Mouse (Mus musculus): Measurements from ENCODE around the gene Crybg1. TPM values are rescaled to one million over a fixed set of nuclear protein-coding genes. Genes with fewer than 3 reads are reported as not detected.
A peak's percentile ranks its signal among the peaks of the same experiment; 100 is the strongest.
"Not testable (repeated sequence)": the region's sequence is repeated elsewhere in the genome, so short reads cannot be mapped to it uniquely, and the experiment has no call there.

Crybg1 gene
- polyA plus RNA-seq, 1 experiment from 2014 or later, result 5.7 TPM

DNA sequence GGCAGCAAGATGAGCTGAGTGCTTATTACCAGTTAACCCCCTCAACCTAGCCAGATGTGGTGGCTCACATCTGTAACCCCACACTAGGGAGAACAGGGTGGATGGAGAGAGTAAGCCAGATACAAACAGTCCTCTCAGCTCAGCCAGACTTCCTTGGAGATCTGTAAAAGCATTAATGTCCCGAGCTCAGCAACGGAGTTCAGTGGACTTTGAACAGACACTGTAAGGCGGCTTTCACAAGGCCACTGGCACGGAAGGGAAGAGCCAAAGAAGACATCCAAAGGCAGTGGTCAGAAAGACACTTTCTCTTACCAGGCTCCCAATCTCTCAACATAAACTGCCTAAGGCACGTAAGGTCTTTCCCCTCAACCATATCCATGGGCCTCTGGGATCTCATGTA is 165.4 kb downstream of the Crybg1 start:
- Histone ChIP-seq H3K27me3 (no peaks in the 10 kb centered on the region), H3K27ac (no peak overlapping the region), H3K36me3 (no peaks in the 10 kb centered on the region), H3K9me3 (no peaks in the 10 kb centered on the region), H3K4me3 (no peak overlapping the region), H3K9ac (no peak overlapping the region), H3K4me1 (no peaks in the 10 kb centered on the region), H3K4me2 (no peak overlapping the region)
- WGBS, result 78% methylated on average over 5 of the region's 5 CpGs
- ATAC-seq (ENCODE audit: insufficient number of reproducible peaks, low FRiP score, low TSS enrichment, low read depth), result no peak

DNA sequence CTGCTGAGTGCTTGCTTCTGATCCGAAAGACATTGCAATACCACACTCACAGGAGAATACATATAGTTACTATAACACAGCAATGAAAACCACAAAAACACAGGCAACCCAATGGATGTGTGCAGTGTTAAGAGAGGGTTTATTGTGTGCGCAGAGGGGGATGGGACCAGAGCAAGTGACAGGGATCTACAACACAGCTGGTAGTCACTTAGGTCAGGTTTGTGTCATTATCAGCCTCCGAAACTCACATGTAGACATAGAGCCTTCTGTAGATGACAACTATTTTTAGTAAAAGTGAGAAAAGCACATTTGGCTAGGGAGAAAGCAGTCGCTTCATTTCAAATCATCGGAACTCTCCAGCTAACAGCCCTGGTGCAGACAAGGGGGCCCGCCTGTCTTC is 166.2 kb downstream of the Crybg1 start:
- H3K36me3 ChIP-seq, result no peaks in the 10 kb centered on the region
- H3K9me3 ChIP-seq, result no peaks in the 10 kb centered on the region
- H3K4me1 ChIP-seq, result no peaks in the 10 kb centered on the region
- no peak overlapping the region for H3K4me3 ChIP-seq
- H3K9ac ChIP-seq, result no peak overlapping the region
- no peak overlapping the region for H3K27ac ChIP-seq
- H3K4me2 ChIP-seq, result no peak overlapping the region
- 87% methylated on average over 6 of the region's 6 CpGs for WGBS
- no peaks in the 10 kb centered on the region for H3K27me3 ChIP-seq
- ATAC-seq (ENCODE audit: insufficient number of reproducible peaks, low FRiP score, low TSS enrichment, low read depth), result no peak

DNA sequence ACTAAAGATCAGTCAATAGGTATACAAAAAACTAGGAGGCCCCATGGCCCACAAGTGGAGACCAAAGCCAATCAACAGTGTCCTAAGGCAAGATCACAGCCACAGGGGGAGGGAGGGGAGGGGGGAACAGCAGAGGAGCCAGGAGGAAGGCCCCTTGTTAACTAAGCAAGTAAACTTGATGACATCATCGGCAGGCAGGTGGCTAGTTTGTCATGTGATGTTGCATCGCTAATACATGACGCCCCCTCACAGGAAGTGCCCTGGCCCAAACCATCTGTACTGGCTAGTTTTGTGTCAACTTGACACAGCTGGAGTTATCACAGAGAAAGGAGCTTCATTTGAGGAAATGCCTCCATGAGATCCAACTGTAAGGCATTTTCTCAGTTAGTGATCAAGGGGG is 167.9 kb downstream of the Crybg1 start:
- H3K4me2 ChIP-seq; H3K9ac ChIP-seq; H3K4me1 ChIP-seq; ATAC-seq (ENCODE audit: insufficient number of reproducible peaks, low FRiP score, low TSS enrichment, low read depth); H3K4me3 ChIP-seq; H3K27ac ChIP-seq; H3K27me3 ChIP-seq; H3K36me3 ChIP-seq; H3K9me3 ChIP-seq: not testable (repeated sequence)
- WGBS, result 81% methylated on average over 3 of the region's 3 CpGs

DNA sequence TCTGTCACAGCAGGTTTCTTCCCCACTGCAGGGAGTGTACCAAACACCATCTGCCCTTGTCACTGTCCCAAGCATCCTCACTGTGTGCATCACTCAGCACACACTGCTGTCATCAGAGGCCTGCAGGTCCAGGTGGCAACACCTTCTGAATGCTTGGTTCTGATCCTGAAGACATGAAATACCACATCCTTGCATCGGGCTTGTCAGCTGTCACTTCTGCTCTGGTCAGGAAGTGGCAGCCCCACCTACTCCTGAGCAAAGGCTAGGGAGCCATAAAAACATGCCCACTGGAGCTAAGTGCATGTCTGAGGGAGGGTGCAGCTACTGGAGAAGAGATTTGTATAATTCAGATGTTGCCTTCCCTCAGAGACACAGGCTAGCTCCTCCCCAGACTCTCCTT is 168.6 kb downstream of the Crybg1 start:
- Histone ChIP-seq H3K9me3 (no peaks in the 10 kb centered on the region), H3K4me3 (no peak overlapping the region), H3K4me1 (no peaks in the 10 kb centered on the region), H3K9ac (no peak overlapping the region), H3K4me2 (no peak overlapping the region), H3K27me3 (no peaks in the 10 kb centered on the region), H3K36me3 (no peaks in the 10 kb centered on the region), H3K27ac (no peak overlapping the region)
- 59% methylated on average over 1 of the region's 1 CpGs for WGBS
- ATAC-seq (ENCODE audit: insufficient number of reproducible peaks, low FRiP score, low TSS enrichment, low read depth), result no peak

DNA sequence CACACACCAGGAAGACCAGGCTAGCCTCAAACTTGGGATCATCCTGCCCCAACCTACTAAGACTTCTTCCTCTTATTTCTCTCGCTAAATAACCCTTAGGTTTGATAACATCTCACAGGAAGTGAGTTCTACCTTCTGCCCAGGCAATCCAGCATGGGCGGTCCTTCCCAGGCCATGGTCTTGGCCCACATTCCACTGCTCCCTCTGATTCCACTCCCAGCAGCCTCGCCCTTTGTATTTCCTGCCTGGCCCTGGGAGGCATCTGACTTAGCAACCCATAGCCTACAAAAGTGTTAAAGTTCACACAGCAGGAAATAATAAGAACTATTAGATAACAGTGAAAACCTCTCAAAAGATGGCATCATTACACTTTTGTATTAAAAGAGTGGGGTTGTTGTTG is 171.3 kb downstream of the Crybg1 start:
- Histone ChIP-seq H3K27me3 (no peaks in the 10 kb centered on the region), H3K4me1 (no peaks in the 10 kb centered on the region), H3K36me3 (no peaks in the 10 kb centered on the region), H3K9me3 (no peaks in the 10 kb centered on the region), H3K4me3 (no peak overlapping the region), H3K9ac (no peak overlapping the region), H3K27ac (no peak overlapping the region), H3K4me2 (no peak overlapping the region)
- 65% methylated on average over 3 of the region's 3 CpGs for WGBS
- no peak for ATAC-seq (ENCODE audit: insufficient number of reproducible peaks, low FRiP score, low TSS enrichment, low read depth)

- no peak overlapping the region for H3K27ac ChIP-seq
- no peaks in the 10 kb centered on the region for H3K36me3 ChIP-seq
- no peak overlapping the region for H3K4me2 ChIP-seq
- H3K9ac ChIP-seq, result no peak overlapping the region
- H3K4me1 ChIP-seq, result no peaks in the 10 kb centered on the region
- H3K9me3 ChIP-seq, result no peaks in the 10 kb centered on the region
- no peak for ATAC-seq (ENCODE audit: insufficient number of reproducible peaks, low FRiP score, low TSS enrichment, low read depth)
- 61% methylated on average over 2 of the region's 2 CpGs for WGBS
- H3K27me3 ChIP-seq, result no peaks in the 10 kb centered on the region
- no peak overlapping the region for H3K4me3 ChIP-seq
These were observed 175.4 kb downstream of the Crybg1 start for GRCm38 (mm10) chr10:43973244-43973643.

DNA sequence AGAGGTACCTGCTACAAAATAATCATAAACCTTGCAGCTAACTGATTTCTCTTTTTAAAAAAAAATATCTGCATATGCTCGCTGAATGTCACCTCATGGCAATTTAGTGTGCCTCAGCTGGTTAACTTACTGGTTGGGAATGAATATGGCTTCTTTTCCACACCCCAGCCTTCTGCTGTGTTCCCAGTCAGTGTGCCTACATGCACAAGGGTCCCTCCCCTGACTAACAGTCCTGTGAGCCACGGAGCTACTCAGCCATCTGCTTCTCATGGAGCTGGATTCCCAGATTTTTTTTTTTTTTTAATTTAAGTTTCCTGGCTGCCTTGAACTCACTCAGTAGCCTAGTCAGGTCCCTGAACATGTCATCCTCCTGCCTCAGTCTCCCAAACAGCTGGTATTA is 183.7 kb downstream of the Crybg1 start:
- Histone ChIP-seq H3K27me3 (no peaks in the 10 kb centered on the region), H3K4me1 (no peaks in the 10 kb centered on the region), H3K4me2 (no peak overlapping the region), H3K9ac (no peak overlapping the region), H3K4me3 (no peak overlapping the region), H3K27ac (no peak overlapping the region), H3K36me3 (no peaks in the 10 kb centered on the region), H3K9me3 (no peaks in the 10 kb centered on the region)
- no peak for ATAC-seq (ENCODE audit: insufficient number of reproducible peaks, low FRiP score, low TSS enrichment, low read depth)
- 52% methylated on average over 2 of the region's 2 CpGs for WGBS

GRCm38 (mm10) chr10:43953942-43954341 is 194.7 kb downstream of the Crybg1 start:
- 0 out of 2 replicates have a peak, but pooled peaks have one; percentile 37 for ATAC-seq (ENCODE audit: insufficient number of reproducible peaks, low FRiP score, low TSS enrichment, low read depth)
- Histone ChIP-seq H3K9ac (no peak overlapping the region), H3K4me2 (no peak overlapping the region), H3K9me3 (no peaks in the 10 kb centered on the region), H3K27ac (no peak overlapping the region), H3K27me3 (no peaks in the 10 kb centered on the region), H3K36me3 (0 out of 2 replicates have a peak, but pooled peaks cover 2% of the 10 kb centered on the region), H3K4me3 (no peak overlapping the region), H3K4me1 (no peaks in the 10 kb centered on the region)

DNA sequence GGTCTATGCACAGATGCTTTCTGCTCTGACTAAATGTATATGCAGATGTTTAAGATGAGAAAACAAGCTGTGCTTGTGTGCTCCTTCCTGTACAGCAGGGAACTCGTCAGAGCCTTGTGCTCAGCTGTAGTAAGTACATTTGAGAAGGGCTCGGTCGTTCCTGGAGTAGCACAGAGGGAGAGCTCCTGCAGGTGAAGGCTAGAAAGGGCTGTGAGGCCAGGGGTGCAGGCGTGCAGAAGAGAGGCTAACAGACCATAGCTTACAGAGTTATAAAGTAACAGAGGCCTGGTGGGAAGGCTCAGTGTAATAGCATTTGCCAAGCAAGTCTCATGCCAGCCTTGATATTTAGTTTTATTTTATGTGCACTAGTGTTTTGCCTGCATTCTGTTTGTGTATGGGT is 203.2 kb downstream of the Crybg1 start:
- Histone ChIP-seq H3K27ac (no peak overlapping the region), H3K4me3 (no peak overlapping the region), H3K9me3 (no peaks in the 10 kb centered on the region), H3K9ac (no peak overlapping the region), H3K36me3 (peaks cover 2% of the 10 kb centered on the region; the same call in 1 of the 2 replicates), H3K27me3 (no peaks in the 10 kb centered on the region), H3K4me1 (no peaks in the 10 kb centered on the region), H3K4me2 (no peak overlapping the region)
- no peak for ATAC-seq (ENCODE audit: insufficient number of reproducible peaks, low FRiP score, low TSS enrichment, low read depth)
- 58% methylated on average over 4 of the region's 4 CpGs for WGBS

DNA sequence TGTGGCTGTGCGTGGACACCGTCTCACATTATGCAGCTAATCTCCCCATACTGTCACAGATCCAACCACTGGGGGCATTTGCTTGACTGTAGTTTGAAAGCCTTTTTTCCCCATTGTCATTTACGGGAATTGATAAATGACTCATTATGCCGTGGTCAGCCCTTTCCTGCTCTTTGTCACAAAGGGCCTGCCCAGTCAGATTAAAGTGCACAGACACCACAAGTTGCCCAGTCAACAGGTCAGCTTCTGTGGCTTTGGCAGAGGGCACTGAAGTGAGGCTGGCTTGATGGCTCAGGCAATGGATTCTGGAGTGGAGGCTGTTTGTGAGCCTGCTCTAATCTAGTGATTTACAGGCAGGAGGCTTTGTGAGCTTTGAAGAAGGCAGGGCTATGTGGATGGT is 204.9 kb downstream of the Crybg1 start:
- Histone ChIP-seq H3K4me1 (no peaks in the 10 kb centered on the region), H3K9me3 (no peaks in the 10 kb centered on the region), H3K4me3 (no peak overlapping the region), H3K27me3 (no peaks in the 10 kb centered on the region), H3K9ac (no peak overlapping the region), H3K4me2 (no peak overlapping the region), H3K27ac (no peak overlapping the region), H3K36me3 (no peaks in the 10 kb centered on the region; the same call in 1 of the 2 replicates)
- no peak for ATAC-seq (ENCODE audit: insufficient number of reproducible peaks, low FRiP score, low TSS enrichment, low read depth)
- 74% methylated on average over 4 of the region's 4 CpGs for WGBS

DNA sequence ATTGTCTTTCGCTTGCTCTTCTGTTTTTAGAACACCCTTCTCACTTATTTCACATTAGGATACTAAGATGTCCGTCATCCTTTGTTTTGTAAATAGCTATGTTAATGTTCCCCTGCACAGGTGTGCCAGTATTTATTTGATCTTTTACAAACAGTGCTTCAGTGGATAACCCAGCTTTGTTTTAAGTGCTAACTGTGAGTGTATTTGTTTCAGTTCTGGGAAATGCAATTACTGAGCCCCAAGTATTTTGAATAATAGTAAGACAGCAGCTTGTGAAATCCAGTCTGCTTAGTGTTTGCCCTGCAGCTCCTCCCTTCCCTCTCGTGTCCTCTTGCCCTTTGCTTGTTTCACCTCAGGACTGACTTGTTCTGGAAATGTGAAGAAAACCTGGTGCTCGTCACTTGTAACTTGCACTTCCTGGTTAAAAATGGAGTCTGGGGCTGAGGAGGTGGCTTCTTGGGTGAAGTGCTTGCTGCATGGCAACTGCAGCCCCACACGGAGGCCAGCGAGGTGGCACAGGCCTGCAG is 209.5 kb downstream of the Crybg1 start:
- no peak overlapping the region for H3K27ac ChIP-seq
- no peak for ATAC-seq (ENCODE audit: insufficient number of reproducible peaks, low FRiP score, low TSS enrichment, low read depth)
- H3K9ac ChIP-seq, result no peak overlapping the region
- H3K4me1 ChIP-seq, result no peaks in the 10 kb centered on the region
- H3K9me3 ChIP-seq, result no peaks in the 10 kb centered on the region
- no peak overlapping the region for H3K4me2 ChIP-seq
- no peak overlapping the region for H3K4me3 ChIP-seq
- no peaks in the 10 kb centered on the region for H3K27me3 ChIP-seq
- 78% methylated on average over 6 of the region's 6 CpGs for WGBS
- H3K36me3 ChIP-seq, result no peaks in the 10 kb centered on the region

DNA sequence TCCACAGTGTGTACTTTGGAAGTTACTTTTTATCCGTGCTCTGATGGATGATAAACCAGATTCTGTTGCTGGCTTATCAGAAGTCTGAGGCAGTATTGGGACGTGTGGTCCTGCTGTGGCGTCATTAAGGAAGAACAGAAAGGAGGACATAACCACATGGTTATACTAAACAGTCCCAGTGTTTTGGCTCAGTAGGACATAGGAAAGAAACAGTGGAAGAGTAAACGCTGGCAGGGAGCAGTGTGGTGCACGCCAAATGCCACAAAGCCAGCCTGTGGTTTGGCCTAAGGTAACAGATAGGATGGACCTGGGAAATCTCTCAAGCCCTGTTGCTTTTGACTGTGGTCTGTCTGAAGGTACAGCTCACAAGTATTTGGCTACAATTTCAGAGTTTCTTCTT is 220.1 kb downstream of the Crybg1 start:
- Histone ChIP-seq H3K4me1 (no peaks in the 10 kb centered on the region), H3K36me3 (peaks cover 3% of the 10 kb centered on the region; the same call in 1 of the 2 replicates), H3K27me3 (no peaks in the 10 kb centered on the region), H3K4me3 (no peak overlapping the region), H3K9ac (no peak overlapping the region), H3K9me3 (no peaks in the 10 kb centered on the region), H3K27ac (no peak overlapping the region), H3K4me2 (no peak overlapping the region)
- ATAC-seq (ENCODE audit: insufficient number of reproducible peaks, low FRiP score, low TSS enrichment, low read depth), result no peak
- WGBS, result 78% methylated on average over 5 of the region's 5 CpGs

GRCm38 (mm10) chr10:43927736-43928135 is 220.9 kb downstream of the Crybg1 start:
- Histone ChIP-seq H3K4me1 (no peaks in the 10 kb centered on the region), H3K4me2 (no peak overlapping the region), H3K36me3 (0 out of 2 replicates have a peak, but pooled peaks cover 3% of the 10 kb centered on the region), H3K9me3 (no peaks in the 10 kb centered on the region), H3K9ac (no peak overlapping the region), H3K27me3 (no peaks in the 10 kb centered on the region), H3K27ac (no peak overlapping the region), H3K4me3 (no peak overlapping the region)
- WGBS, result 84% methylated on average over 8 of the region's 8 CpGs
- ATAC-seq (ENCODE audit: insufficient number of reproducible peaks, low FRiP score, low TSS enrichment, low read depth), result no peak
